Mouse (Mus musculus) B cell, adult 62 days (primary cell): ENCODE measurements around the gene P2ry6. TPM values are rescaled to one million over a fixed set of nuclear protein-coding genes. Genes with fewer than 3 reads are reported as not detected.

Experiments
- total RNA-seq: library from RNA; stranded (reverse); gene quantifications from 4 replicates; pipeline ENCODE4 v1.2.4, GENCODE M21; 2023

Gene P2ry6
- total RNA-seq = 0.28 to 0.40 TPM (median 0.39 TPM) in 4 replicates

GRCm38 (mm10) chr7:100974135-100974903, at the start of gene P2ry6:
Gene P2ry6, minus strand, starts transcription at chr7:100974649.

GRCm38 (mm10) chr7:101012541-101012940, 38.1 kb upstream of the P2ry6 start, which contains the start of gene P2ry2:
Gene P2ry2, minus strand, starts transcription at chr7:101012866.

DNA sequence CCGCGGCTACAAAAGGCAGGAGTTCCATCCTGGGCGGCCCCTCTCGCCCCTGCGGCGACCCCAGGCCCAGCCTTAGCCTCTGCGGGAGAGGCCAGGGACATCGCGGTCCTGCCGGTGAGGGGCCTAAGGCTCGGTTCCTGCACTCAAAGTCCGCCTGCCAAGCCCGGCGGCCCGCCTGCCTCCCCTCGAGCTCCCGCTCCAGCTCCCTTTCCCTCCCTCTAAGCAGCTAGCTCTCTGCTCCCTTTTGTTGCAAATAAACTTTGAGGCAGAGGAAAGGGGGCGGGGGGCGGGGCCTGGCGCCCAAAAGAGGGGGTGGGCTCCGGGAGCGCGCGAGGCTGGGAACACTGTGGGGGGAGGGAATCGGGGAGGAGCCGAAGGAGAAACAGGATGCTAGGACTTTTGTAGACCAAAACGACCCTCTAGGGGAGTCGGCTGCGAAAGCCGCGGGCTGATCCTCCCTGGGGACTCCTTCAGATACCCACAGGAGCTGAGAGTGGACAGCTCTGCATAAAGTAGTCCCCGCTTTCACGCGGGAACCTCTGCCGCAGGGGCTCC, 42.4 kb downstream of the P2ry6 start, which contains the start of gene Arhgef17:
Gene Arhgef17, minus strand, starts transcription at position 182 of the 555 bp plus-strand sequence.

Other genes starting within 250 kb of the P2ry6 start
- gene Relt, start 111.2 kb downstream of the P2ry6 start, total RNA-seq = 25.2 to 36.1 TPM (median 29.0 TPM) in 4 replicates
- 0.06 to 0.24 TPM in 2 of 4 replicates, not detected in the others for gene Arhgef17, start 42.5 kb downstream of the P2ry6 start, total RNA-seq
- gene P2ry2, start 38.2 kb upstream of the P2ry6 start, total RNA-seq = 0.39 to 3.3 TPM (median 0.52 TPM) in 4 replicates
- gene Fchsd2, start 118.2 kb upstream of the P2ry6 start, total RNA-seq = 449 to 524 TPM (median 489 TPM) in 4 replicates